Mouse (Mus musculus): ENCODE data around the gene Itpkb. TPM values are rescaled to one million over a fixed set of nuclear protein-coding genes. Genes with fewer than 3 reads are reported as not detected.

The Itpkb gene
- polyA plus RNA-seq, 1 experiment from 2014 or later, result 7.7 TPM

GRCm38 (mm10) chr1:180390321-180390731 is 60.0 kb downstream of the Itpkb start:
- Histone ChIP-seq H3K36me3 (ENCODE audit: control insufficient read depth, insufficient read depth, low read length) (no peaks in the 10 kb centered on the region), H3K4me3 (ENCODE audit: low read length) (no peak overlapping the region), H3K4me1 (ENCODE audit: control insufficient read depth, insufficient read depth, low read length) (peaks cover 25% of the 10 kb centered on the region; the same call in 1 of the 2 replicates), H3K27me3 (ENCODE audit: control insufficient read depth, insufficient read depth, low read length) (no peaks in the 10 kb centered on the region), H3K4me2 (replicated peaks; ENCODE audit: low read depth, low read length) (no peak overlapping the region), H3K9me3 (ENCODE audit: control insufficient read depth, low read length) (no peaks in the 10 kb centered on the region), H3K27ac (ENCODE audit: low read depth, low read length) (no peak overlapping the region), H3K9ac (ENCODE audit: low read depth, low read length) (no peak overlapping the region)
- WGBS, result 79% methylated on average over 3 of the region's 3 CpGs
- ATAC-seq (ENCODE audit: low FRiP score, low TSS enrichment), result no peak

- no peak for ATAC-seq (ENCODE audit: low FRiP score, low TSS enrichment)
- Histone ChIP-seq H3K4me1 (ENCODE audit: control insufficient read depth, insufficient read depth, low read length) (peaks cover 25% of the 10 kb centered on the region; the same call in 1 of the 2 replicates), H3K27me3 (ENCODE audit: control insufficient read depth, insufficient read depth, low read length) (no peaks in the 10 kb centered on the region), H3K36me3 (ENCODE audit: control insufficient read depth, insufficient read depth, low read length) (no peaks in the 10 kb centered on the region), H3K4me2 (replicated peaks; ENCODE audit: low read depth, low read length) (no peak overlapping the region), H3K27ac (ENCODE audit: low read depth, low read length) (no peak overlapping the region), H3K9ac (ENCODE audit: low read depth, low read length) (no peak overlapping the region), H3K9me3 (ENCODE audit: control insufficient read depth, low read length) (no peaks in the 10 kb centered on the region), H3K4me3 (ENCODE audit: low read length) (no peak overlapping the region)
- 82% methylated on average over 10 of the region's 10 CpGs for WGBS
Measured at GRCm38 (mm10) chr1:180390746-180391574, 60.7 kb downstream of the Itpkb start.

GRCm38 (mm10) chr1:180391575-180391945 is 61.3 kb downstream of the Itpkb start:
- Histone ChIP-seq H3K27me3 (ENCODE audit: control insufficient read depth, insufficient read depth, low read length) (no peaks in the 10 kb centered on the region), H3K4me2 (replicated peaks; ENCODE audit: low read depth, low read length) (no peak overlapping the region), H3K9ac (ENCODE audit: low read depth, low read length) (no peak overlapping the region), H3K27ac (ENCODE audit: low read depth, low read length) (no peak overlapping the region), H3K4me3 (ENCODE audit: low read length) (no peak overlapping the region), H3K4me1 (ENCODE audit: control insufficient read depth, insufficient read depth, low read length) (peaks cover 21% of the 10 kb centered on the region; the same call in 1 of the 2 replicates), H3K36me3 (ENCODE audit: control insufficient read depth, insufficient read depth, low read length) (no peaks in the 10 kb centered on the region), H3K9me3 (ENCODE audit: control insufficient read depth, low read length) (no peaks in the 10 kb centered on the region)
- 82% methylated on average over 4 of the region's 4 CpGs for WGBS
- no peak for ATAC-seq (ENCODE audit: low FRiP score, low TSS enrichment)

- ATAC-seq (ENCODE audit: low FRiP score, low TSS enrichment), result no peak
- H3K27me3 ChIP-seq (ENCODE audit: control insufficient read depth, insufficient read depth, low read length), result no peaks in the 10 kb centered on the region
- no peak overlapping the region for H3K9ac ChIP-seq (ENCODE audit: low read depth, low read length)
- H3K4me3 ChIP-seq (ENCODE audit: low read length), result no peak overlapping the region
- peaks cover 18% of the 10 kb centered on the region for H3K4me1 ChIP-seq (ENCODE audit: control insufficient read depth, insufficient read depth, low read length)
- WGBS, result 56% methylated on average over 5 of the region's 5 CpGs
- no peak overlapping the region for H3K27ac ChIP-seq (ENCODE audit: low read depth, low read length)
- H3K4me2 ChIP-seq (replicated peaks; ENCODE audit: low read depth, low read length), result no peak overlapping the region
- no peaks in the 10 kb centered on the region for H3K36me3 ChIP-seq (ENCODE audit: control insufficient read depth, insufficient read depth, low read length)
- no peaks in the 10 kb centered on the region for H3K9me3 ChIP-seq (ENCODE audit: control insufficient read depth, low read length)
Measured at GRCm38 (mm10) chr1:180392137-180392798, 62.0 kb downstream of the Itpkb start.

GRCm38 (mm10) chr1:180393017-180393797 is 62.9 kb downstream of the Itpkb start:
- Histone ChIP-seq H3K36me3 (ENCODE audit: control insufficient read depth, insufficient read depth, low read length) (no peaks in the 10 kb centered on the region), H3K9ac (ENCODE audit: low read depth, low read length) (no peak overlapping the region), H3K4me1 (ENCODE audit: control insufficient read depth, insufficient read depth, low read length) (peaks cover 19% of the 10 kb centered on the region), H3K4me2 (replicated peaks; ENCODE audit: low read depth, low read length) (no peak overlapping the region), H3K9me3 (ENCODE audit: control insufficient read depth, low read length) (no peaks in the 10 kb centered on the region), H3K27ac (ENCODE audit: low read depth, low read length) (no peak overlapping the region), H3K4me3 (ENCODE audit: low read length) (no peak overlapping the region), H3K27me3 (ENCODE audit: control insufficient read depth, insufficient read depth, low read length) (no peaks in the 10 kb centered on the region)
- 83% methylated on average over 9 of the region's 9 CpGs for whole genome bisulfite sequencing
- ATAC-seq (ENCODE audit: low FRiP score, low TSS enrichment), result no peak

GRCm38 (mm10) chr1:180393873-180394272 is 63.6 kb downstream of the Itpkb start:
- Histone ChIP-seq H3K4me2 (replicated peaks; ENCODE audit: low read depth, low read length) (no peak overlapping the region), H3K9ac (ENCODE audit: low read depth, low read length) (no peak overlapping the region), H3K27ac (ENCODE audit: low read depth, low read length) (no peak overlapping the region), H3K4me3 (ENCODE audit: low read length) (no peak overlapping the region), H3K27me3 (ENCODE audit: control insufficient read depth, insufficient read depth, low read length) (no peaks in the 10 kb centered on the region), H3K9me3 (ENCODE audit: control insufficient read depth, low read length) (no peaks in the 10 kb centered on the region), H3K4me1 (ENCODE audit: control insufficient read depth, insufficient read depth, low read length) (peaks cover 13% of the 10 kb centered on the region; the same call in 1 of the 2 replicates), H3K36me3 (ENCODE audit: control insufficient read depth, insufficient read depth, low read length) (no peaks in the 10 kb centered on the region)
- 85% methylated on average over 12 of the region's 12 CpGs for WGBS
- ATAC-seq (ENCODE audit: low FRiP score, low TSS enrichment), result no peak

- Histone ChIP-seq H3K36me3 (ENCODE audit: control insufficient read depth, insufficient read depth, low read length) (no peaks in the 10 kb centered on the region), H3K4me2 (replicated peaks; ENCODE audit: low read depth, low read length) (no peak overlapping the region), H3K27me3 (ENCODE audit: control insufficient read depth, insufficient read depth, low read length) (no peaks in the 10 kb centered on the region), H3K27ac (ENCODE audit: low read depth, low read length) (no peak overlapping the region), H3K4me1 (ENCODE audit: control insufficient read depth, insufficient read depth, low read length) (peaks cover 24% of the 10 kb centered on the region), H3K4me3 (ENCODE audit: low read length) (no peak overlapping the region), H3K9me3 (ENCODE audit: control insufficient read depth, low read length) (no peaks in the 10 kb centered on the region), H3K9ac (ENCODE audit: low read depth, low read length) (no peak overlapping the region)
- ATAC-seq (ENCODE audit: low FRiP score, low TSS enrichment), result no peak; the same call in 1 of the 2 replicates
- 33% methylated on average over 5 of the region's 5 CpGs for WGBS
Measured at GRCm38 (mm10) chr1:180397734-180398133, 67.4 kb downstream of the Itpkb start.

- WGBS, result 75% methylated on average over 3 of the region's 3 CpGs
- no peak for ATAC-seq (ENCODE audit: low FRiP score, low TSS enrichment)
Measured at GRCm38 (mm10) chr1:180398446-180398845, 68.2 kb downstream of the Itpkb start.

More at GRCm38 (mm10) chr1:180398446-180398845, 68.2 kb downstream of the Itpkb start:
- H3K27me3 ChIP-seq (ENCODE audit: control insufficient read depth, insufficient read depth, low read length), result no peaks in the 10 kb centered on the region
- H3K4me1 ChIP-seq (ENCODE audit: control insufficient read depth, insufficient read depth, low read length), result peaks cover 23% of the 10 kb centered on the region
- H3K9me3 ChIP-seq (ENCODE audit: control insufficient read depth, low read length), result no peaks in the 10 kb centered on the region
- no peaks in the 10 kb centered on the region for H3K36me3 ChIP-seq (ENCODE audit: control insufficient read depth, insufficient read depth, low read length)
- H3K27ac ChIP-seq (ENCODE audit: low read depth, low read length), result no peak overlapping the region
- no peak overlapping the region for H3K4me2 ChIP-seq (replicated peaks; ENCODE audit: low read depth, low read length)
- no peak overlapping the region for H3K4me3 ChIP-seq (ENCODE audit: low read length)
- no peak overlapping the region for H3K9ac ChIP-seq (ENCODE audit: low read depth, low read length)
